Mouse (Mus musculus) hindbrain, embryonic 11.5 days (tissue): Measurements from ENCODE around the gene E330009J07Rik. TPM values are rescaled to one million over a fixed set of nuclear protein-coding genes. Genes with fewer than 3 reads are reported as not detected.

Experiments
- ATAC-seq: fragments of 200-750 bp; cut with Nextera tagmentation; 2 replicates; pipeline ENCODE4 v1.8.0; 2017; ENCODE audit warnings: mild to moderate bottlenecking, moderate TSS enrichment, moderate library complexity; ENCODE audit not compliant: low FRiP score
- DNase-seq: peaks from one replicate; pipeline ENCODE4 v3.0.0-alpha.2; 2015; ENCODE audit warnings: low spot score
- H3K27ac ChIP-seq: fragments of 300-500 bp; sonication (generic); 2 replicates; pipeline ENCODE4 v1.5.1; 2014; ENCODE audit warnings: mild to moderate bottlenecking, low read depth, low read length
- H3K27me3 ChIP-seq: fragments of 300-500 bp; sonication (generic); 2 replicates; pipeline ENCODE4 v1.6.1; 2014; ENCODE audit warnings: mild to moderate bottlenecking, low read length, moderate library complexity, mixed read lengths; ENCODE audit not compliant: control insufficient read depth, insufficient read depth
- H3K36me3 ChIP-seq: fragments of 300-500 bp; sonication (generic); 2 replicates; pipeline ENCODE4 v1.6.1; 2014; ENCODE audit warnings: mild to moderate bottlenecking, low read length, moderate library complexity, mixed read lengths; ENCODE audit not compliant: control insufficient read depth, insufficient read depth
- H3K4me1 ChIP-seq: fragments of 300-500 bp; sonication (generic); replicated peaks from 2 replicates; pipeline ENCODE4 v1.6.1; 2014; ENCODE audit warnings: low read length, mixed read lengths; ENCODE audit not compliant: control insufficient read depth, insufficient read depth
- H3K4me2 ChIP-seq: fragments of 300-500 bp; sonication (generic); replicated peaks from 2 replicates; pipeline ENCODE4 v1.6.1; 2014; ENCODE audit warnings: mild to moderate bottlenecking, low read depth, low read length
- H3K4me3 ChIP-seq: fragments of 300-500 bp; sonication (generic); 2 replicates; pipeline ENCODE4 v1.5.1; 2014; ENCODE audit warnings: low read depth, low read length
- H3K9ac ChIP-seq: fragments of 300-500 bp; sonication (generic); 2 replicates; pipeline ENCODE4 v1.6.1; 2014; ENCODE audit warnings: low read depth, low read length
- H3K9me3 ChIP-seq: fragments of 300-500 bp; sonication (generic); 2 replicates; pipeline ENCODE4 v1.6.1; 2016; ENCODE audit warnings: low read length; ENCODE audit not compliant: control insufficient read depth
- WGBS: fragments of 180-500 bp; shearing (Covaris S2); extraction: QIAGEN DNeasy Blood & Tissue Kit; methylation state at CpG from one replicate; pipeline ENCODE4 v1.1.7; 2014; 5-methylcytosine and 5-hydroxymethylcytosine counted together
- polyA plus RNA-seq: library from polyadenylated mRNA; unstranded; fragments of >200 nt; fragmentation: Nextera tagmentation; extraction: Ambion mirVana; gene quantifications from 2 replicates; pipeline ENCODE4 v1.2.1, GENCODE M21; 2014

The E330009J07Rik gene
- polyA plus RNA-seq = 14.8 and 16.8 TPM in 2 replicates

DNA sequence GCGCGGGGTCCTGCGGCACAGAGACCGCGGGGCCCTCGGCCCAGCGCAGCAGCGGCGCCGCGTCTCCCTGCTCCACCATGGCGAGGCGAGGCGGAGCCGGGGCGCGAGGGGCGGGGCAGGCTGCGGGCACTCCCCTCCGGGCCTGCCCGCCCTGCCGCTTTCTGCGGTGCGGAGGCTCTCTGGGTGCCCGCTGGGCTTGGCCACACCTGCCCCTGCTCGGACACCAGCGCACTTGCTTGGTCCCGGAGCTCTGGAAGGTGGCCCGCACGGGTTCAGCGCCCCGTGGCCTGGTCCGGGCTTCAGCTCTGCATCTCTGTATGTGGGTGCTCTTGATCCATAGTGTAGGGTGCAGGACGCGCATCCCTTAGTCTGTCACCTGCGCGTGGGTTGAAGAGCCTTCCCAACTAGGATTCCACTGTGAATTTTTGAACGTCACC lies at the start of gene E330009J07Rik:
E330009J07Rik (minus strand) TSS at position 89 of the 437 bp plus-strand sequence.
- H3K9ac ChIP-seq = peak within 1 kb of the TSS; percentile 70
- 1% methylated on average over 37 of the region's 38 CpGs for WGBS
- peak within 1 kb of the TSS; percentile 62 for H3K4me3 ChIP-seq
- H3K9me3 ChIP-seq = no peaks in the 10 kb centered on the region
- DNase-seq (peak; percentile 85), ATAC-seq (peak; percentile 95)
- peak within 1 kb of the TSS; percentile 76 for H3K4me2 ChIP-seq
- no peaks in the 10 kb centered on the region for H3K36me3 ChIP-seq
- 0 out of 2 replicates have a peak, but pooled peaks cover 6% of the 10 kb centered on the region for H3K27me3 ChIP-seq
- H3K27ac ChIP-seq = peak within 1 kb of the TSS; percentile 49
- H3K4me1 ChIP-seq = peaks cover 4% of the 10 kb centered on the region; the same call in 1 of the 2 replicates

DNA sequence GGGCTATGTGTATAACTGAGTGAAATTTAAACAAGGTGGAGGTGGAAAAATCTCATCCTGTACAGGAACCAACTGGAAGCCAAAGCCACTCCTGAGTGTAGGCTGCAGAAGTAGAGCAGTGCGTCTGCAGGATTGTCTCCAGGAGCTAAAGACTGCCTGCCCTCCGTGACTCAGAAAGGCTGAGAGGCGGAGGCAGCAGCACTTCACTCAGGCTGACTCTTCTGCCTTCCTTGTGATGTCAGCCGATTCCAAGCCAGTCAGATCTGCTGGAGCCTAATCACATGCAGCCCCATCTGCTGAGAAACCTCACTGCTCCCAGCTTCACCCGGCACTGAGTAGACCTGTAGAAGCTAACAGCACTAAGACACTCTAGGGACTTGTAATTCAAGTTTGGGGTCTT lies 46.4 kb upstream of the E330009J07Rik start:
- H3K4me1 ChIP-seq = no peaks in the 10 kb centered on the region
- no peak overlapping the region for H3K27ac ChIP-seq
- no peak for DNase-seq
- H3K9ac ChIP-seq = no peak overlapping the region
- no peak overlapping the region for H3K4me2 ChIP-seq
- peaks cover 10% of the 10 kb centered on the region; the same call in 1 of the 2 replicates for H3K36me3 ChIP-seq
- H3K27me3 ChIP-seq = no peaks in the 10 kb centered on the region
- no peak overlapping the region for H3K4me3 ChIP-seq
- WGBS = 95% methylated on average over 5 of the region's 5 CpGs
- H3K9me3 ChIP-seq = no peaks in the 10 kb centered on the region
- no peak for ATAC-seq

DNA sequence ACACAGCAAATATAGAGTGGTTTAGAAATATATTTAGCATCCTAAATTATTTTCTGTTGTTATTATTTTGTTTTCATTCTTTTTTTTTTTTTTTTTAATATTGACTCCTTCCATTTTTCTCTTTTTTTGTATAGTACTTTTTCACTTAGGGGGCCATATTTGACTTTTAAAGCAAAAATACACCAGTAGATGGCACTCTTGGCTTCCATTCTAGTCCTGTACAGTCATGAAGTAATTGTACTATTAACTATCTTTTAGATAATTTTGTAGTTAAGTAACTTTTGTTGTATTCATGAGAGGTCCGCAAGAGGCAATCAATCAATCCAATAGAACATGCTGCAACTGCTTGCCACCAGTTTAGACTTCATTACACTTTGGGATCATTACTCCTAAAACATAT lies 43.8 kb upstream of the E330009J07Rik start:
- H3K9ac ChIP-seq = no peak overlapping the region
- H3K9me3 ChIP-seq = no peaks in the 10 kb centered on the region
- no peaks in the 10 kb centered on the region for H3K27me3 ChIP-seq
- no peaks in the 10 kb centered on the region for H3K4me1 ChIP-seq
- 94% methylated on average over 1 of the region's 1 CpGs for WGBS
- no peak overlapping the region for H3K4me3 ChIP-seq
- no peak overlapping the region for H3K4me2 ChIP-seq
- ATAC-seq = no peak
- H3K27ac ChIP-seq = no peak overlapping the region
- peak; percentile 10 for DNase-seq
- peaks cover 12% of the 10 kb centered on the region; the same call in 1 of the 2 replicates for H3K36me3 ChIP-seq

DNA sequence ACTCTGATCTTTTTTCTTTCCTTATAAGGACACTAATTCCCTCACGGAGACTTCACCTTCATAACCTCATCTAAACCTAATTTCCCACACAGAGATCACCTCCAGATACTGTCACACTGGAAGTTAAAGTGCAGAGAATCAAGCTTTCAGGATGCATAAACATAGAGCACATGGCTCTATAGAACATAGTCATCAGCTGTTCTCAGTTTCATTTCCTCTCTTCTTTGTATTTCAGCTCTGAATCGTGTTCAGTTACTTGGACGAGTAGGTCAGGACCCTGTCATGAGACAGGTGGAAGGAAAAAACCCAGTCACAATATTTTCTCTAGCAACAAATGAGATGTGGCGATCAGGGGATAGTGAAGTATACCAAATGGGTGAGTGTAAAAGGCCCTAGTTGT lies 40.2 kb upstream of the E330009J07Rik start:
- 91% methylated on average over 4 of the region's 4 CpGs for WGBS
- ATAC-seq (no peak), DNase-seq (no peak)
- Histone ChIP-seq H3K27ac (no peak overlapping the region), H3K4me2 (no peak overlapping the region), H3K4me1 (no peaks in the 10 kb centered on the region), H3K27me3 (no peaks in the 10 kb centered on the region), H3K9me3 (no peaks in the 10 kb centered on the region), H3K36me3 (peaks cover 12% of the 10 kb centered on the region; the same call in 1 of the 2 replicates), H3K9ac (no peak overlapping the region), H3K4me3 (no peak overlapping the region)

DNA sequence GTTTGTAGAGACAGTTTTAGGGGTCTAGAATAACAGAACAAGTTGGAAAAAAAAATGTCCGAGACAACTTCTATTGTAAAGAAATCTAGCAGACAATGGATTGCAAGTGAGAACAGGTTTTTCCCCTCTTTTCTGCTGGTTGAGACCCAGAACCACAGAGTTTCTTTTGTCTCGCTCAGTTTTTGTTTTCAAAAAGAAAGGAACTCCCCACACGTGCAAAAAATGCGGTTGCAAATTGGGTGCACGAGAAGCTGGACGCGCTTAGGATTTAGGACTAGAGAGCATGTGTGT lies 35.7 kb upstream of the E330009J07Rik start:
- H3K4me3 ChIP-seq = peak overlapping the region; percentile 79
- H3K4me1 ChIP-seq = no peaks in the 10 kb centered on the region
- no peak for DNase-seq
- no peaks in the 10 kb centered on the region for H3K27me3 ChIP-seq
- WGBS = 0% methylated on average over 7 of the region's 7 CpGs
- peak overlapping the region; percentile 48 for H3K4me2 ChIP-seq
- no peak for ATAC-seq
- peak overlapping the region; percentile 93 for H3K9ac ChIP-seq
- no peaks in the 10 kb centered on the region for H3K9me3 ChIP-seq
- H3K36me3 ChIP-seq = peaks cover 7% of the 10 kb centered on the region; the same call in 1 of the 2 replicates
- H3K27ac ChIP-seq = peak overlapping the region; percentile 92

DNA sequence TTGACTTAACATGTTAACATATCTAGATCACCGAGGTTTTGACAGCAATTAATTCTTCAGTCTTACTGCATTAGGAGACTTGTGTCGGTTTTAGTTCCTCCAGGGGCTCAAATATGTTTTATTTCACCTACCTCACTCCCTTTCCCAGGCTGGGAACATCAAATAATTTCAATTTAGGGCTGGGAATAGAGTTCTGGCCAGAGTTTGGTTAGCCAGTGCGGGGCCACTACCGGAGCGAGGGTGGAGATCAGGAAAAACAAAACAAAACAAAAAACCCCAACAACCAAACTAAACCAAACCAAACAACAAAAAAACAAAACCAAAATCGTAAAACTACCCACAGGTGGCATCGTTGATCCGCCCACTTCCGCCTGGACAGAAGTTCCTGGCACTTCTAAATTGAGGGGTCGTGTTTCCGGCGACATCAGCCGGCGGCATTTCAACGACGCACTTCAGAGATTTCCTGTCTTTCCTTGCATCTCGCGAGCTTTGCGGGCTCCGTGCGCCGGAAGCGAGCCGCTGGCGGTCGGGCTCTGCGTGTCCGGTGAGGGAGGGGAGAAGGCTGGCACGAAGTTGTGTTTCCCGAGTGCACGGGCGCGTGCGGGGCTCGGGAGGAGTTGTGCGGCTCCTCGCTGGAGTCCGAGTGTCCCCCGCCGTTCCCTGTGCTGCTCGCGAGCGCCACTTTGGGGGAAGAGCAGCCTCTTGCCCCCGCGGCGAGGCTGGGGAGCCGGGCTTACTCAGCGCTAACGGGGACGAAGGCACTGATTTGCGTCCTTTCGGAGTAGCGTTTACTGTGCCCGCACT lies 35.2 kb upstream of the E330009J07Rik start, which contains the start of gene Ssbp1:
Ssbp1 (plus strand) TSS at position 437 of the 804 bp plus-strand sequence.
- Histone ChIP-seq H3K27ac (peak within 1 kb of the TSS; percentile 92), H3K4me3 (peak within 1 kb of the TSS; percentile 79), H3K9me3 (no peaks in the 10 kb centered on the region), H3K4me2 (peak within 1 kb of the TSS; percentile 48), H3K9ac (peak within 1 kb of the TSS; percentile 93), H3K27me3 (no peaks in the 10 kb centered on the region), H3K4me1 (no peaks in the 10 kb centered on the region), H3K36me3 (peaks cover 7% of the 10 kb centered on the region; the same call in 1 of the 2 replicates)
- under 1% methylated on average over 54 of the region's 54 CpGs for WGBS
- peak; percentile 96 for ATAC-seq
- peak; percentile 96 for DNase-seq

DNA sequence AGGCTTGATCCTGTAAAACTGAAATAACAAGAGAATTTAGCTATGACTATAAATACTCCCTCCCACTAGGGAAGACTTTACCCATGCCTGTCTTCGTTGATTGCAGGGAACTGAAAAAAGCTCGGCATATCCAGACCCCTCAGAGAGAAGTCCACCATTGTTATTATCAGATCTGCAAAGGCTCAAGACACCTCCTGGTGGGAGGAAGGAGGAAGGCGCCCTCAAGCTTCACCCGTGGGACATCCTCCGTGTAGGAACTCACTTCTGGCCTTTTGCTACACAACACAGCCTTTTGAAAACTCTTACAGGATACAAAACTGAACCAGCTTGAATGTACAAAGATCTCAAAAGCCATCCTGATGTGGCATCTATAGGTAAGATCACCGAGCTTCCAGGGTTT lies 29.8 kb upstream of the E330009J07Rik start:
- ATAC-seq (no peak), DNase-seq (no peak)
- Histone ChIP-seq H3K27me3 (no peaks in the 10 kb centered on the region), H3K9ac (no peak overlapping the region), H3K4me2 (no peak overlapping the region), H3K4me3 (no peak overlapping the region), H3K9me3 (no peaks in the 10 kb centered on the region), H3K4me1 (no peaks in the 10 kb centered on the region), H3K36me3 (no peaks in the 10 kb centered on the region), H3K27ac (no peak overlapping the region)
- 50% methylated on average over 6 of the region's 6 CpGs for WGBS

DNA sequence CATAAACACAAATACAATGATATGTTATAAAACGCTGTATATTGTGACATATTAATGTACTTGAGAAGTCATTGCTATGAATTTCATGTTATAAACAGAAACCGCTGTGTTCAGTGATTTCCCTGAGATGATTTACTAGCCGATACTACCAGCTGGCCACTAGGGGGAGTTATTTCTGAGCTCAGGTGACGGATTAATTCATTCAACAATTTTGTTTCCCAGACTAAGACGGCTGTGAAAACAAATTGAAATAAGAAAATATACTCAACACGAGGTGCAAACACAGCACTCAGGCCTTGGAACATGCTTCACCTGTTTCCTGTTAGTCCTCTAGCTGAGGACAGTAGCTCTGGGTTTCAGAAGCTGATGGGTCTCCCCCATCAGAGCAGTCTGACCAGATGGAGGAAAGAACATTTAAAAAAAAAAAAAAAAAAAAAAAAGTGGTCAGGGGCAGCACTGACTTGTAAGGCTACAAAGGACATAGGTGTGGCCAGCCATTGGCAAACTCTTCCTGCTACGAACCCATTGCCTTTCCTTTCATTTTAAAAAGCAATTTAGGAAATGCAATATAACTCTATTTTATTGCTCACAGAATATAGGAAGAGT lies 18.6 kb upstream of the E330009J07Rik start:
- Histone ChIP-seq H3K4me3 (no peak overlapping the region), H3K36me3 (no peaks in the 10 kb centered on the region), H3K27me3 (no peaks in the 10 kb centered on the region), H3K4me2 (no peak overlapping the region), H3K27ac (no peak overlapping the region), H3K9ac (no peak overlapping the region), H3K9me3 (no peaks in the 10 kb centered on the region), H3K4me1 (no peaks in the 10 kb centered on the region)
- DNase-seq (peak; percentile 54), ATAC-seq (no peak)
- WGBS = 22% methylated on average over 7 of the region's 7 CpGs
